Mouse (Mus musculus) stomach, postnatal 0 days (tissue): Measurements from ENCODE around the gene Otub2. TPM values are rescaled to one million over a fixed set of nuclear protein-coding genes. Genes with fewer than 3 reads are reported as not detected.

ENCODE experiments used
- ATAC-seq: fragments of 200-750 bp; cut with Nextera tagmentation; 2 replicates; pipeline ENCODE4 v1.8.0; 2017; ENCODE audit not compliant: low FRiP score, low TSS enrichment
- DNase-seq: peaks from one replicate; pipeline ENCODE4 v3.0.0-alpha.2; 2016; ENCODE audit warnings: low spot score
- H3K27ac ChIP-seq: fragments of 300-500 bp; sonication (generic); replicated peaks from 2 replicates; pipeline ENCODE4 v1.5.1; 2014; ENCODE audit warnings: mild to moderate bottlenecking, control low read depth
- H3K27me3 ChIP-seq: fragments of 300-500 bp; sonication (generic); 2 replicates; pipeline ENCODE4 v1.6.1; 2014; ENCODE audit warnings: low read length; ENCODE audit not compliant: control insufficient read depth, insufficient read depth
- H3K36me3 ChIP-seq: fragments of 300-500 bp; sonication (generic); 2 replicates; pipeline ENCODE4 v1.6.1; 2014; ENCODE audit warnings: low read length, mixed read lengths; ENCODE audit not compliant: control insufficient read depth, insufficient read depth
- H3K4me1 ChIP-seq: fragments of 300-500 bp; sonication (generic); replicated peaks from 2 replicates; pipeline ENCODE4 v1.6.1; 2014; ENCODE audit warnings: antibody characterized with exemption; ENCODE audit not compliant: control insufficient read depth, insufficient read depth
- H3K4me2 ChIP-seq: fragments of 300-500 bp; sonication (generic); replicated peaks from 2 replicates; pipeline ENCODE4 v1.6.1; 2014; ENCODE audit warnings: low read depth, mild to moderate bottlenecking, control low read depth, moderate library complexity
- H3K4me3 ChIP-seq: fragments of 300-500 bp; sonication (generic); 2 replicates; pipeline ENCODE4 v1.5.1; 2014; ENCODE audit warnings: low read depth, low read length, control low read depth
- H3K9ac ChIP-seq: fragments of 300-500 bp; sonication (generic); 2 replicates; pipeline ENCODE4 v1.6.1; 2014; ENCODE audit warnings: mild to moderate bottlenecking, low read length, control low read depth, mixed read lengths
- H3K9me3 ChIP-seq: fragments of 300-500 bp; sonication (generic); 2 replicates; pipeline ENCODE4 v1.6.1; 2016; ENCODE audit warnings: low read length; ENCODE audit not compliant: control insufficient read depth
- CTCF ChIP-seq: IDR thresholded peaks from 2 replicates; pipeline ENCODE4 v1.5.1; 2016; ENCODE audit warnings: antibody characterized with exemption, low read depth, mild to moderate bottlenecking, moderate library complexity
- EP300 ChIP-seq: optimal IDR thresholded peaks from 2 replicates; pipeline ENCODE3; 2016; ENCODE audit warnings: antibody characterized with exemption
- WGBS: fragments of 180-500 bp; shearing (Covaris S2); extraction: QIAGEN DNeasy Blood & Tissue Kit; methylation state at CpG from one replicate; pipeline ENCODE4 v1.1.7; 2014; 5-methylcytosine and 5-hydroxymethylcytosine counted together
- polyA plus RNA-seq: library from polyadenylated mRNA; unstranded; fragments of >200 nt; fragmentation: Nextera tagmentation; extraction: Ambion mirVana; gene quantifications from 2 replicates; pipeline ENCODE4 v1.2.1, GENCODE M21; 2015

The Otub2 gene
- polyA plus RNA-seq, 1 experiment from 2014 or later: 18.8 TPM

DNA sequence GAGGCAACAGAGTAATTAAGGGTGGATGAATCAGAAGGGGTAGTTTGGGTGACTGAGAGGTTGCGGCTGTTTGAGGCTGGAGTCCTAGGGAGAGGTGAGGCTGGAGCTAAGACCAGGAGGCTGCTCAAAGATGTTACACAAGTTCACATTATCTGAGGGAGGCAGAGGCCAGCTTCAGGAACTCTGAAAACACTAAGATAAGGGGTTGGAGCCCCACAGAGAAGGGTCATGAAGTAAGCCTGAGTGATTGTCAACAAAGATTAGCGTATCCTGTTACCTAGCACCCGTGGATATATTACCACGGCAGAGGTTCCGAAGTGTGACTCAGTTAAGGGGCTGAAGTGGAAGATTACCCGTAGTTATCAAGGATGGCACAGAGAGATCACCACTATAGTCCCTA, 5.0 kb downstream of the Otub2 start:
- Histone ChIP-seq H3K9me3 (no peaks in the 10 kb centered on the region), H3K27me3 (no peaks in the 10 kb centered on the region), H3K9ac (no peak overlapping the region), H3K27ac (no peak overlapping the region), H3K4me3 (no peak overlapping the region), H3K36me3 (no peaks in the 10 kb centered on the region), H3K4me2 (no peak overlapping the region), H3K4me1 (no peaks in the 10 kb centered on the region)
- DNase-seq (no peak), ATAC-seq (no peak)
- TF ChIP-seq EP300 (no peak), CTCF (no peak)
- WGBS: 26% methylated on average over 6 of the region's 6 CpGs

- peak overlapping the region; percentile 69; the same call in 1 of the 2 replicates for H3K27ac ChIP-seq
- TF ChIP-seq EP300: no peak
- TF ChIP-seq CTCF: no peak
- no peaks in the 10 kb centered on the region for H3K27me3 ChIP-seq
- DNase-seq (no peak), ATAC-seq (no peak)
- no peak overlapping the region for H3K4me3 ChIP-seq
- WGBS: 55% methylated on average over 12 of the region's 12 CpGs
- H3K4me2 ChIP-seq: no peak overlapping the region
- no peaks in the 10 kb centered on the region for H3K4me1 ChIP-seq
- no peaks in the 10 kb centered on the region for H3K9me3 ChIP-seq
- H3K36me3 ChIP-seq: no peaks in the 10 kb centered on the region
- H3K9ac ChIP-seq: no peak overlapping the region
Measured at GRCm38 (mm10) chr12:103395486-103396275, 7.2 kb downstream of the Otub2 start.

DNA sequence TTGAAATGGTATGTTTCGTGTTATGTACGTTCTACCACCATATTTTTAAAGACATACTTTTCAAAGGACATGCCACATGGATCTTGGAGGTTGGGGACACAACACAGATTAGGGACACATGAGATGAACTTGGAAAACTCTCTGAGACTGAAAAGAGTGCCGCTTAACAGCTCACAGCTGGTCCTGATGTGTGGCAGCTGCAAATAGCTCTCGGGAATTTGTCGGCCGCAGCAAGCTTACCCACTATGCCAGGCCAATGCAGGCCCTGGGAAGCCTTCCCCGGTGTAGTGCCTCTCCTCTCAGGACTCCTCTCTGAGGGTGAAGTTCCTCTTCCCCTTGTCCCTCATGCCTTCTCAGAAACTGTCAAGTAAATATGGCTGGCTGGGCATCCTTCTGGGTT, 8.3 kb downstream of the Otub2 start:
- WGBS: 78% methylated on average over 7 of the region's 7 CpGs
- ATAC-seq (no peak), DNase-seq (no peak)
- H3K4me2 ChIP-seq: no peak overlapping the region
- H3K9me3 ChIP-seq: no peaks in the 10 kb centered on the region
- TF ChIP-seq CTCF: no peak
- TF ChIP-seq EP300: no peak
- no peak overlapping the region for H3K9ac ChIP-seq
- H3K27me3 ChIP-seq: no peaks in the 10 kb centered on the region
- H3K27ac ChIP-seq: no peak overlapping the region
- no peaks in the 10 kb centered on the region for H3K36me3 ChIP-seq
- no peaks in the 10 kb centered on the region for H3K4me1 ChIP-seq
- H3K4me3 ChIP-seq: no peak overlapping the region

DNA sequence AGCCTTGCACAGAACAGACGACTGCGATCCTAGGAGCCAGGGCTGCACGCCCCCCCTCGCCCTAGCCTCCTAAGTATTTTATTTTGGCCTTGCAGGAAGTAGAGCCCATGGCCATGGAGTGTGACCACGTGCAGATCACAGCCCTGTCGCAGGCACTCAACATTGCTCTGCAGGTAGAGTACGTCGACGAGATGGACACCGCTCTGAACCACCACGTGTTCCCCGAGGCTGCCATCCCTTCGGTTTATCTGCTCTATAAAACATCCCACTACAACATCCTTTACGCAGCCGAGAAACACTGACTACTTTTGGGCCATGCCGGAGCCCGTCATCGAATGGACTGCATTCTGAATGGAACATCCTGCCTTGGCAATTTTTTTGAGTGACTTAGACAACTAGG, 15.6 kb downstream of the Otub2 start:
- no peaks in the 10 kb centered on the region for H3K4me1 ChIP-seq
- no peaks in the 10 kb centered on the region for H3K27me3 ChIP-seq
- WGBS: 85% methylated on average over 18 of the region's 18 CpGs
- no peak overlapping the region for H3K4me3 ChIP-seq
- H3K27ac ChIP-seq: no peak overlapping the region
- TF ChIP-seq CTCF (no peak), EP300 (no peak)
- peaks cover 33% of the 10 kb centered on the region for H3K36me3 ChIP-seq
- H3K9me3 ChIP-seq: no peaks in the 10 kb centered on the region
- DNase-seq (no peak), ATAC-seq (no peak)
- no peak overlapping the region for H3K9ac ChIP-seq
- no peak overlapping the region for H3K4me2 ChIP-seq

DNA sequence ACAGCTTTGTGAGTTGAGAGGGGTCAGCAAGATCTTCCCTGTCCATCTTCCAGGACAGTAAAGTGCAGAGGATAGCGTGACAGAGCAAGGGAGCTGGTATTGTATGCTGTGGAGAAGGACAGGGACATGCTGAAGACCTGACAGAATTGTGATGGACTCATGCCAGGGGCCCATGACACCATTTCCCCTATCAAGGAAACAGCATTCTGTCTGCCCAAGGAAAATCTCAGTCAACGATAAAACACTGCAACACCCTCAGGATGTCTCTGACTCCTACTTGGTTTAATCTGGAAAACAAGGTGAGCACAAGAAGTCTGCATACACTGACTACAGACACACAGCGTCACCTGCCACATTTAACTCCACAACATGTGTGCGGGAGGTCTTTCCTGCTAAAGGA, 19.2 kb downstream of the Otub2 start, which contains the start of gene 9330161L09Rik:
TSS of gene 9330161L09Rik (minus strand) at position 101 of the 400 bp plus-strand sequence.
- Histone ChIP-seq H3K9ac (no peak within 1 kb of the TSS), H3K4me3 (no peak within 1 kb of the TSS), H3K36me3 (peaks cover 52% of the 10 kb centered on the region), H3K27ac (no peak within 1 kb of the TSS), H3K4me1 (no peaks in the 10 kb centered on the region), H3K4me2 (no peak within 1 kb of the TSS), H3K27me3 (no peaks in the 10 kb centered on the region), H3K9me3 (no peaks in the 10 kb centered on the region)
- WGBS: 93% methylated on average over 4 of the region's 4 CpGs
- DNase-seq: no peak
- ATAC-seq: no peak
- no peak for TF ChIP-seq EP300
- TF ChIP-seq CTCF: no peak

- Histone ChIP-seq H3K27ac (no peak overlapping the region), H3K4me3 (no peak overlapping the region), H3K4me1 (no peaks in the 10 kb centered on the region), H3K36me3 (peaks cover 53% of the 10 kb centered on the region), H3K9me3 (no peaks in the 10 kb centered on the region), H3K9ac (no peak overlapping the region), H3K4me2 (no peak overlapping the region), H3K27me3 (no peaks in the 10 kb centered on the region)
- ATAC-seq (no peak), DNase-seq (no peak)
- WGBS: 84% methylated on average over 10 of the region's 10 CpGs
- TF ChIP-seq EP300 (no peak), CTCF (no peak)
Measured at GRCm38 (mm10) chr12:103408144-103408543, 19.7 kb downstream of the Otub2 start.
